Mouse (Mus musculus): ENCODE data around the gene Dnaaf3. TPM values are rescaled to one million over a fixed set of nuclear protein-coding genes. Genes with fewer than 3 reads are reported as not detected.
"Not testable (repeated sequence)": the region's sequence is repeated elsewhere in the genome, so short reads cannot be mapped to it uniquely, and the experiment has no call there.

The Dnaaf3 gene
- total RNA-seq (2021), result under 1 TPM; 0.08 to 0.20 TPM
- long read RNA-seq, experiment 1, result 0 reads
- long read RNA-seq, experiment 2, result 0 reads

- intact Hi-C loops (cut with DNase I; ENCODE audit: low total_unique reads), result no loop called here
- peak; percentile 71 for DNase-seq
Observed at GRCm38 (mm10) chr7:4532005-4532729, at the start of gene Dnaaf3. Gene Dnaaf3, minus strand, starts transcription at chr7:4532453.

GRCm38 (mm10) chr7:4581481-4581880 is 49.2 kb upstream of the Dnaaf3 start:
- DNase-seq; intact Hi-C loops (cut with DNase I; ENCODE audit: low total_unique reads): not testable (repeated sequence)

- DNase-seq; intact Hi-C loops (cut with DNase I; ENCODE audit: low total_unique reads): not testable (repeated sequence)
Observed at GRCm38 (mm10) chr7:4572361-4572760, 40.1 kb upstream of the Dnaaf3 start.

GRCm38 (mm10) chr7:4562660-4563059 is 30.4 kb upstream of the Dnaaf3 start:
- no peak for DNase-seq
- intact Hi-C loops (cut with DNase I; ENCODE audit: low total_unique reads), result no loop called here

- DNase-seq, result no peak
- intact Hi-C loops (cut with DNase I; ENCODE audit: low total_unique reads), result loop anchor here (10.0 kb wide), 1 partner anchor 248 kb away; no protein-coding TSS in a partner anchor
Observed at GRCm38 (mm10) chr7:4557167-4557560, 24.9 kb upstream of the Dnaaf3 start.

GRCm38 (mm10) chr7:4556256-4557166 is 24.3 kb upstream of the Dnaaf3 start:
- intact Hi-C loops (cut with DNase I; ENCODE audit: low total_unique reads), result loop anchor here (10.0 kb wide), 1 partner anchor 248 kb away; no protein-coding TSS in a partner anchor
- peak; percentile 56 for DNase-seq

GRCm38 (mm10) chr7:4547221-4547641 is 15.0 kb upstream of the Dnaaf3 start, which contains the start of gene Syt5:
Gene Syt5, minus strand, starts transcription at chr7:4547541.
- intact Hi-C loops (cut with DNase I; ENCODE audit: low total_unique reads), result no loop called here
- DNase-seq, result no peak

GRCm38 (mm10) chr7:4546591-4547131 is 14.4 kb upstream of the Dnaaf3 start:
- intact Hi-C loops (cut with DNase I; ENCODE audit: low total_unique reads), result no loop called here
- peak; percentile 26 for DNase-seq

- DNase-seq, result no peak
- intact Hi-C loops (cut with DNase I; ENCODE audit: low total_unique reads), result no loop called here
Observed at GRCm38 (mm10) chr7:4546050-4546449, 13.8 kb upstream of the Dnaaf3 start.

GRCm38 (mm10) chr7:4542013-4542412 is 9.8 kb upstream of the Dnaaf3 start:
- intact Hi-C loops (cut with DNase I; ENCODE audit: low total_unique reads), result no loop called here
- no peak for DNase-seq

GRCm38 (mm10) chr7:4541344-4541743 is 9.1 kb upstream of the Dnaaf3 start:
- DNase-seq, result no peak
- intact Hi-C loops (cut with DNase I; ENCODE audit: low total_unique reads), result no loop called here

- no peak for DNase-seq
- intact Hi-C loops (cut with DNase I; ENCODE audit: low total_unique reads), result no loop called here
Observed at GRCm38 (mm10) chr7:4539019-4539418, 6.8 kb upstream of the Dnaaf3 start.

GRCm38 (mm10) chr7:4537181-4537580 is 4.9 kb upstream of the Dnaaf3 start:
- no peak for DNase-seq
- intact Hi-C loops (cut with DNase I; ENCODE audit: low total_unique reads), result no loop called here

GRCm38 (mm10) chr7:4536369-4536768 is 4.1 kb upstream of the Dnaaf3 start:
- intact Hi-C loops (cut with DNase I; ENCODE audit: low total_unique reads), result no loop called here
- DNase-seq, result no peak

GRCm38 (mm10) chr7:4530166-4530565 is 2.1 kb downstream of the Dnaaf3 start:
- intact Hi-C loops (cut with DNase I; ENCODE audit: low total_unique reads), result not testable (repeated sequence)

GRCm38 (mm10) chr7:4527302-4527689 is 5.0 kb downstream of the Dnaaf3 start:
- intact Hi-C loops (cut with DNase I; ENCODE audit: low total_unique reads), result loop anchor here (10.0 kb wide), 1 partner anchor 92 kb away; no protein-coding TSS in a partner anchor

More at GRCm38 (mm10) chr7:4530166-4530565, 2.1 kb downstream of the Dnaaf3 start:
- DNase-seq, result not testable (repeated sequence)

GRCm38 (mm10) chr7:4526341-4527301 is 5.6 kb downstream of the Dnaaf3 start:
- intact Hi-C loops (cut with DNase I; ENCODE audit: low total_unique reads), result loop anchor here (10.0 kb wide), 1 partner anchor 92 kb away; no protein-coding TSS in a partner anchor
- DNase-seq, result peak; percentile 84

More at GRCm38 (mm10) chr7:4527302-4527689, 5.0 kb downstream of the Dnaaf3 start:
- DNase-seq, result no peak

- intact Hi-C loops (cut with DNase I; ENCODE audit: low total_unique reads), result loop anchor here (10.0 kb wide), 1 partner anchor 90 kb away; no protein-coding TSS in a partner anchor
- DNase-seq, result not testable (repeated sequence)
Observed at GRCm38 (mm10) chr7:4524212-4524922, 7.9 kb downstream of the Dnaaf3 start, which contains the start of gene Tnni3. Gene Tnni3, minus strand, starts transcription at chr7:4524229.
